8 mouse cellular contexts compared by ENCODE assay signal in genomic region chr4:99626047-99626844, GRCm38 (mm10). TPM values are rescaled to one million over a fixed set of nuclear protein-coding genes. Genes with fewer than 3 reads are reported as not detected.
DNase-seq lines count a peak whose midpoint lies in the region; ATAC-seq and TF ChIP-seq lines count a peak whose summit lies in the region.

No protein-coding gene starts in this region.

- H3K27ac ChIP-seq in ES-E14 (ENCODE audit: insufficient read depth, low read depth, low read length, poor library complexity, severe bottlenecking): no peak overlapping the region
- no peak overlapping the region for H3K27ac ChIP-seq in layer of hippocampus, adult 2 months
- no peak overlapping the region for H3K27ac ChIP-seq in liver, embryonic 12.5 days

- WGBS in liver, embryonic 12.5 days (ENCODE audit: insufficient replicate concordance): 18% methylated on average over 20 of the region's 24 CpGs

- in situ Hi-C loops in ES-E14 (cut with MboI; ENCODE audit: low sequenced_read_pairs in 2 of 2, unreplicated experiment in 2 of 2): no loop called here

- intact Hi-C loops in heart, postnatal 14 days (cut with DNase I): no loop called here

- peaks cover 9% of the 10 kb centered on the region; the same call in 1 of the 2 replicates for H3K27me3 ChIP-seq in liver, embryonic 12.5 days (replicated peaks)

- peaks cover 0 to 3% of the 10 kb centered on the region in 2 experiments; a peak in 2 of 4 replicates for H3K4me1 ChIP-seq in ES-E14 (ENCODE audit: control insufficient read depth in 2 of 2, insufficient read depth in 2 of 2, low read length in 2 of 2, poor library complexity in 1 of 2)
- H3K4me1 ChIP-seq in liver, embryonic 12.5 days: no peaks in the 10 kb centered on the region

- H3K4me2 ChIP-seq in liver, embryonic 12.5 days: no peak overlapping the region

- no peak for TF ChIP-seq POLR2A in brain, embryonic 14.5 days (IDR thresholded peaks at IDR 0.05; ENCODE audit: borderline replicate concordance, extremely low read depth, insufficient read depth, insufficient read length, poor library complexity, severe bottlenecking)

- ATAC-seq in liver, embryonic 12.5 days: no peak

- no peak overlapping the region for H3K4me3 ChIP-seq in ES-E14 (ENCODE audit: insufficient read depth in 1 of 2, low read depth in 1 of 2, low read length in 2 of 2, poor library complexity in 1 of 2, severe bottlenecking in 1 of 2)
- H3K4me3 ChIP-seq in layer of hippocampus, adult 2 months: no peak overlapping the region
- no peak overlapping the region for H3K4me3 ChIP-seq in liver, embryonic 12.5 days

- no peaks in the 10 kb centered on the region for H3K9me3 ChIP-seq in ES-E14 (ENCODE audit: control insufficient read depth, insufficient read depth, low read depth, low read length)
- H3K9me3 ChIP-seq in liver, embryonic 12.5 days (replicated peaks): no peaks in the 10 kb centered on the region

- H3K9ac ChIP-seq in ES-E14 (ENCODE audit: insufficient read depth, low read depth, low read length, poor library complexity, severe bottlenecking): peak overlapping the region; percentile 51; the same call in 1 of the 2 replicates
- H3K9ac ChIP-seq in liver, embryonic 12.5 days: no peak overlapping the region

- TF ChIP-seq CTCF in brain, embryonic 14.5 days (IDR thresholded peaks at IDR 0.05; ENCODE audit: borderline replicate concordance, extremely low read depth, insufficient read depth, insufficient read length): no peak
- no peak for TF ChIP-seq CTCF in layer of hippocampus, adult 2 months (conservative IDR thresholded peaks at IDR 0.05)

- no peaks in the 10 kb centered on the region for H3K36me3 ChIP-seq in ES-E14 (ENCODE audit: control insufficient read depth, insufficient read depth, low read length, poor library complexity, severe bottlenecking)
- no peaks in the 10 kb centered on the region for H3K36me3 ChIP-seq in liver, embryonic 12.5 days

- DNase-seq in ES-E14 (ENCODE audit: low read depth, low spot score): no peak
- DNase-seq in brain, embryonic 14.5 days (ENCODE audit: low read depth): peak; percentile 82
- peak; percentile 2 to 4 for DNase-seq in heart, postnatal 14 days
- peak; percentile 13 for DNase-seq in lung, postnatal 25 days (ENCODE audit: low spot score)
- DNase-seq in layer of hippocampus, adult 2 months (ENCODE audit: low spot score in 2 of 2): no peak
- no peak for DNase-seq in right cerebral cortex, adult 18-20 months
- no peak for DNase-seq in left cerebral cortex, adult 18-20 months (ENCODE audit: low spot score in 2 of 2)

TF ChIP-seq in ES-E14, 5 proteins besides CTCF, POLR2A, EP300 and RAD21:
- TF ChIP-seq MAFK (IDR thresholded peaks at IDR 0.05; ENCODE audit: insufficient read depth, low read depth, low read length) (no peak), ZC3H11A (IDR thresholded peaks at IDR 0.05; ENCODE audit: borderline replicate concordance, low read depth, low read length) (no peak), HCFC1 (IDR thresholded peaks at IDR 0.05; ENCODE audit: borderline replicate concordance, insufficient read depth, low read length) (no peak), CHD2 (IDR thresholded peaks at IDR 0.05; ENCODE audit: low read depth, low read length) (no peak), ZNF384 (IDR thresholded peaks at IDR 0.05; ENCODE audit: low read depth, low read length) (no peak)

RNA-seq across cellular contexts. Expression of gene Foxd3, which starts 29.9 kb away (rescaled TPM):
- 26.1 and 34.7 TPM in 2 replicates for total RNA-seq in ES-E14 (2012; rRNA removed)
- 1.4 and 3.2 TPM in 2 replicates for polyA plus RNA-seq in brain, embryonic 14.5 days (2012; rRNA removed)
- 1 to 10 TPM in 1 of 2 experiments, under 1 TPM in 1; 0.90 to 1.1 TPM for total RNA-seq in heart, postnatal 14 days (2021)
- not detected for total RNA-seq in layer of hippocampus, adult 2 months (2021)
- not detected for total RNA-seq in left cerebral cortex, adult 18-20 months (2021)
- 0.10 TPM in 1 of 2 replicates, not detected in the other for polyA plus RNA-seq in liver, embryonic 12.5 days (2016; fragmentation: Nextera tagmentation; extraction: Ambion mirVana)

Comparison
In these comparisons a context has a peak if more than half of its experiments do, and no peak if none do; other contexts are left out.
1. DNase-seq: peak in brain, embryonic 14.5 days (single experiment), heart, postnatal 14 days (2 of 2) and lung, postnatal 25 days (single experiment); none in ES-E14 (single experiment), layer of hippocampus, adult 2 months (0 of 2), right cerebral cortex, adult 18-20 months (single experiment) and left cerebral cortex, adult 18-20 months (0 of 2).
2. RNA of gene Foxd3, which starts 29.9 kb away (total RNA-seq): 26.1 to 34.7 TPM in ES-E14; 0.90 to 1.1 TPM in heart, postnatal 14 days, not detected in layer of hippocampus, adult 2 months and not detected in left cerebral cortex, adult 18-20 months; every median in the first group is over 10 times any median in the second.